Mouse (Mus musculus): Measurements from ENCODE around the gene Cgref1. TPM values are rescaled to one million over a fixed set of nuclear protein-coding genes. Genes with fewer than 3 reads are reported as not detected.

Gene Cgref1
- polyA plus RNA-seq, 1 experiment from 2014 or later: 67.0 TPM

Other genes with a start within 250 kb of the Cgref1 start
- gene Dpysl5, start 234.0 kb downstream of the Cgref1 start, polyA plus RNA-seq (2015; fragmentation: Nextera tagmentation; extraction: Ambion mirVana): 5.7 and 6.1 TPM in 2 replicates
- 14.0 and 15.4 TPM in 2 replicates for gene Mapre3, start 130.9 kb downstream of the Cgref1 start, polyA plus RNA-seq (2015; fragmentation: Nextera tagmentation; extraction: Ambion mirVana)
- 76.5 and 81.0 TPM in 2 replicates for gene Tmem214, start 77.6 kb downstream of the Cgref1 start, polyA plus RNA-seq (2015; fragmentation: Nextera tagmentation; extraction: Ambion mirVana)
- 13.9 and 16.3 TPM in 2 replicates for gene Agbl5, start 56.9 kb downstream of the Cgref1 start, polyA plus RNA-seq (2015; fragmentation: Nextera tagmentation; extraction: Ambion mirVana)
- gene Ost4, start 37.8 kb downstream of the Cgref1 start, polyA plus RNA-seq (2015; fragmentation: Nextera tagmentation; extraction: Ambion mirVana): 459 and 477 TPM in 2 replicates
- 173 and 177 TPM in 2 replicates for gene Emilin1, start 32.2 kb downstream of the Cgref1 start, polyA plus RNA-seq (2015; fragmentation: Nextera tagmentation; extraction: Ambion mirVana)
- 26.9 and 32.5 TPM in 2 replicates for gene Khk, start 24.2 kb downstream of the Cgref1 start, polyA plus RNA-seq (2015; fragmentation: Nextera tagmentation; extraction: Ambion mirVana)
- gene Preb, start 14.8 kb upstream of the Cgref1 start, polyA plus RNA-seq (2015; fragmentation: Nextera tagmentation; extraction: Ambion mirVana): 222 and 227 TPM in 2 replicates
- 3.3 and 4.2 TPM in 2 replicates for gene Tcf23, start 23.1 kb upstream of the Cgref1 start, polyA plus RNA-seq (2015; fragmentation: Nextera tagmentation; extraction: Ambion mirVana)
- 180 and 190 TPM in 2 replicates for gene Atraid, start 102.7 kb upstream of the Cgref1 start, polyA plus RNA-seq (2015; fragmentation: Nextera tagmentation; extraction: Ambion mirVana)
- 18.8 TPM in 2 replicates for gene Slc5a6, start 103.3 kb upstream of the Cgref1 start, polyA plus RNA-seq (2015; fragmentation: Nextera tagmentation; extraction: Ambion mirVana)
- gene Cad, start 109.2 kb upstream of the Cgref1 start, polyA plus RNA-seq (2015; fragmentation: Nextera tagmentation; extraction: Ambion mirVana): 16.8 and 18.2 TPM in 2 replicates
- not detected in 2 replicates for gene Dnajc5g, start 160.7 kb upstream of the Cgref1 start, polyA plus RNA-seq (2015; fragmentation: Nextera tagmentation; extraction: Ambion mirVana)
- 0.12 and 0.15 TPM in 2 replicates for gene Slc30a3, start 162.6 kb upstream of the Cgref1 start, polyA plus RNA-seq (2015; fragmentation: Nextera tagmentation; extraction: Ambion mirVana)
- not detected in 2 replicates for gene Trim54, start 171.1 kb upstream of the Cgref1 start, polyA plus RNA-seq (2015; fragmentation: Nextera tagmentation; extraction: Ambion mirVana)
- not detected in 2 replicates for gene Ucn, start 193.2 kb upstream of the Cgref1 start, polyA plus RNA-seq (2015; fragmentation: Nextera tagmentation; extraction: Ambion mirVana)
- 80.3 and 84.4 TPM in 2 replicates for gene Mpv17, start 208.7 kb upstream of the Cgref1 start, polyA plus RNA-seq (2015; fragmentation: Nextera tagmentation; extraction: Ambion mirVana)
- gene Gm29609, start 234.3 kb upstream of the Cgref1 start, polyA plus RNA-seq (2015; fragmentation: Nextera tagmentation; extraction: Ambion mirVana): 1.1 TPM in 2 replicates
- 56.4 and 60.3 TPM in 2 replicates for gene Gtf3c2, start 234.6 kb upstream of the Cgref1 start, polyA plus RNA-seq (2015; fragmentation: Nextera tagmentation; extraction: Ambion mirVana)
- gene Snx17, start 247.6 kb upstream of the Cgref1 start, polyA plus RNA-seq (2015; fragmentation: Nextera tagmentation; extraction: Ambion mirVana): 143 and 149 TPM in 2 replicates
- 67.1 and 67.6 TPM in 2 replicates for gene Eif2b4, start 247.8 kb upstream of the Cgref1 start, polyA plus RNA-seq (2015; fragmentation: Nextera tagmentation; extraction: Ambion mirVana)

Data from intestine, embryonic 16.5 days (tissue).